Mouse (Mus musculus) cerebellum, adult 18-20 months (tissue): ENCODE data around the gene D930048N14Rik.
"Not testable (repeated sequence)": the region's sequence is repeated elsewhere in the genome, so short reads cannot be mapped to it uniquely, and the experiment has no call there.

Experiments
- DNase-seq, 2 experiments: peaks; one replicate each; pipeline ENCODE4 v3.0.0; 2021

D930048N14Rik gene

DNA sequence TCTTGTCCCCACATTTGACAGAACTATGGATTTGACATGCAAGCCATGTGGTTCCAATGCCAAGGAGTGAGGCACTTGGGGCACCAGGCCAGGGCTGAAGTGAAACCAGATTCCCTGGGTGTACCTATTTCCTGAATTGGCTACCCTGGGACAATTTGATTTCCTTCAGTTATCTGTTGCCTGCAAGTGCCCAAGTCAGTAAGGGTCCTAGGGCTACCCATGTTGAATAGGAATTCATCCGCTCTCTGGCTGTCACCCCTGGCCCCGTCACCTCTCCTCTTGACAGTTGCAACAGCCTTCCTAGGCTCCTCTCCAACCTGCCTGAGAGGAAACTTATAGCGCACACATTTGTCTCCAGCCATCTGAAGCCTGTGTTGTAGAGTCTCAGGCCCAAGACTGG, 4.1 kb downstream of the D930048N14Rik start:
- no peak for DNase-seq

DNA sequence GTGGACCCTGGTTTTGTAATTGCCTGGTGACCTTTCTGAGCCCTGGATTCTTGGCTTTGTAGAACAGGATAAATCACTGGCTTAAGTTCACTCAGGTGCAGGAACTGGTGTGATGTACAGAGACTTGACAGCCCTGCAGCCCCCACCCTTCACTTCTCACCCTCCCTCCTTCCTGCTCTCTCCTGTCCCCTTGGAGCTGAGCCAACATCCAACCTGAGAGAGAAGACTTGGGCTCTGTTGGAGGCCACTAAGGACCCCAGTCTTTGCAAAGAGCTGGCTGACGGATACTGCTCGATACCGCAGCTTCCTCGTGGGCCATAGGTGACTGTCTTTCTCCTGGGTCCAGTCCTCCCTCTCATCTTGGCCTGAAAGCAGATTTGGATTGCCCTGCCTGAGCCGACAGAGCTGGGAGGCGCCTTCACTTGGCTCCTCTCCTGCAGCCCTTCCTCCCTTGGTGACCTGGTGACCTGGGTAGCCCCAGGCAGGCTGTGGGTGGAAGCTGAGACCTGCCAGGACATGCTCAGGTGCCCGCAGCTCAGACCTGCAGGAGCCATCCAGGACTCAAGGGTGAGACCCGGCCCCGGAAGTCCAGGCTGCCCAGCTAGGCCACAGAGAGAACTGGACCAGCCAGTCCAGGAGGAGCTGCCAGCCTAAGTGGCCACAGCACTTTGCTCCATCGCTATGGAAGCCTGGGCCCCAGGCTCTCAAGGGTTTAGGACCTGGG, 6.2 kb downstream of the D930048N14Rik start:
- no peak for DNase-seq

DNA sequence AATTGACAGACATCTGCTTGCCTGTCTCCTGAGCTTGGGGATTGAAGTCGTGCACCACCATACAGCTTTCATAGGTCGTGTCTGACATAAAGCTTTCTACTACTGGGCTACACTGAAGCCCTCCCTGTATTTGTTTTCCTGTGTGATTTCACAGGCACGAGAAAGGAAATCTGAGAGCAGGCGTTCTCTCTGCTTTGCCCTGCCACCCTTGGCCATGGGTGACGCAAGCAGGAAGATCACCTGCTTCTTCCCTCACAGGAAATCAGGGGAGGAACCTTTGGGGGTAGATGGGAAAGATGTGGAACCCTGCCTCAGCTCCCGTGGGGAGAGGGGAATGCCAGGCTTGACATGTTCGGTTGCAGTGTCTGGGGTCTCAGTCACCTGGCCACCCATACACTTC, 7.5 kb downstream of the D930048N14Rik start:
- no peak for DNase-seq

DNA sequence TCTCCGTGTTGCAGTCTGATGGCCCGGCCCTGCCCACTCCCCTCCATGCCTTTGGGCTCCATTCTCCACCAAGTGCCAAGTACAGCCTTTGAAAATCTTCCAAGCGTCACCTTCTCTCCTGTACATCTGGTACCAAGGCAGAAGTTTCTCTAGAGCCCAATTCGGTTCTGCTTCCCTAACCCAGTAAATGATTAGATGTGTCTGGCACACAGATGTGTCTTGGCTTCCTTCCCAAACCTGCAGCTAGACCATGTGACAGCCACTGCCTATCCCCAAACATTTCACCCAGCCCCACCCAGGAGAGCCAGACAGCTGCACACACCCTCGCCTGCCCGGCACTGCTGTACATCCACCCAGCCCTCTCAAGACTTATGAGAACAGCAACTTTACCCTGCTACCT, 8.0 kb downstream of the D930048N14Rik start:
- no peak for DNase-seq

DNA sequence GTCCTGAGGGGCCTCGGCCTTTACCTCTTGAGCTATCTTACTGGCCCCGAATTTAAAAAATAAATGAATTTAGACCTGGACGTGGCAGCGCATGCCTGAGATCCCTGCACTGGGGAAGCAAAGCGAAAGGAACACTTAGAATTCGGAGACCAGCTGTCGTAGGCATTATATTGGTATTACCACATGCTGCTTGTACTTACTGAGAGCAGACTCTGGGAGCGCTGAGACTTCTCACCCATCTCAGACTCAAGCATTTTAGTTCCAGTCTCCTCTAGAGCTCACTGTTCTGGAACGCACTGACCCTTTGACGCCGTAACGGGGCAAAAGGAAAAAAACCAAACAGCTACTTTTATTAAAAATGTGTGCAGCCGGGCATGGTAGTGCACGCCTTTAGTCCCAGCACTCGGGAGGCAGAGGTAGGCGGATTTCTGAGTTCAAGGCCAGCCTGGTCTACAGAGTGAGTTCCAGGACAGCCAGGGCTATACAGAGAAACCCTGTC, 11.2 kb downstream of the D930048N14Rik start:
- no peak for DNase-seq

DNA sequence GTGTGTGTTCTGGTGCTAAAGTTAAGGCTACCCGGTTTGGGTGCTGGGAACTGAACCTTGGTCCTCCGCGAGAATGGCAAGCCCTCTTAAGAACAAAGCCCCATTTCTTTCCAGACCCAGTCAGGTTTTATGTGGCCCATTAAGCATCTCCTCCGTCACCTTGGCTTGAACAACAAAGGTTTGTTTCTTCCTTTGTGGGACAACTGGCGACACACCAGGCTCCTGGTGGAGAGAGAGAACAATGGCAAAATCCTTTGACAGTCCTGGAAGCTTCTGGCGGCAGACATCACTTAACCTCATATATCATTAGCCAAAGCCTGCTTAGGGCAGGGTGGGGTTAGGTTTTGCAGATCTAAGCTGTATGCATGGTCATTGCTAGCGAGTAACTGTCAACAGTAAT, 11.9 kb downstream of the D930048N14Rik start:
- no peak for DNase-seq

DNA sequence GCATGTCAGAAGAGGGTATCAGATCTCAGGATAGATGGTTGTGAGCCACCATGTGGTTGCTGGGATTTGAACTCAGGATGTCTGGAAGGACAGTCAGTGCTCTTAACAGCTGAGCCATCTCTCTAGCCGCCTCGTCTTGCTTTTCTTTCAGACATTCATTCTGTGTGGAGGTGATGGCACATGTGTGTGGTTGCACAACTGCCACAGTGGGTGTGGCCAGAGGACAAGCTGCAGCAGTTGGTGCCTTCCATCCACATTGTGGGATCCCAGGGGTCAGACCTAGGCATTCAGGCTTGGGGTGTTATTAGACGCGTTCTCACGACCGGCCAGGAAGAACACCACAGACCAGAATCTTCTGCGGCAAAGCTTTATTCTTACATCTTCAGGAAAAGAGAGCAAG, 14.0 kb downstream of the D930048N14Rik start:
- DNase-seq: not testable (repeated sequence)

DNA sequence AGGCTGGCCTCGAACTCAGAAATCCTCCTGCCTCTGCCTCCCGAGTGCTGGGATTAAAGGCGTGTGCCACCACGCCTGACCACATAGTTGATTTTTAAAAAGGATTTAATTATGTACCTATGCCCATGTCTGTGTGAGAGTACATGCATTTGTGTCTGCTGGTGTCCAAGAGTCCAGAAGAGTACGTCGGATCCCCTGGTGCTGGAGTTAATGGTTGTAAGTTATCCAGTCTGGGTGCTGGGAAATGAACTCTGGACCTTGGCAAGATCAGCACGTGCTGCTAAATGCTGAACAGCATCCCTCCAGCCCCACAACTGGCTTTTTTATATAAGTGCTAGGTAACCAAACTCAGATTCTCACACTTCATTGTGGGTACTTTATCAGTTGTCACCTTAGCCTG, 20.1 kb downstream of the D930048N14Rik start:
- no peak for DNase-seq

DNA sequence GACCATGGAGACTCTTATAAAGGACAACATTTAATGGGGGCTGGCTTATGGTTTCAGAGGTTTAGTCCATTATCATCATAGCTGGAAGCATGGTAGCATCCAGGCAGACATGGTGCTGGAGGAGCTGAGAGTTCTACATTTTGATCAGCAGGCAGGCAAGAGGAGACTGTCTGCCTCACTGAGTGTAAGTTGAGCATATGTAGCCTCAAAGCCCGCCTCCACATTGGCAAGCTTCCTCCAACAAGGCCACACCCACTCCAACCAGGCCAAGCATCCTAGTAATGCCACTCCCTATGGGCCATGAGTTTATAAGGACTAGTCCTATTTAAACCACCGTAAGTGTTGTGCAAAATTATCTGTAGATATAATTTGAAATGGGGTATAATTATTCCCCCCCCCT, 20.6 kb downstream of the D930048N14Rik start:
- DNase-seq: no peak

DNA sequence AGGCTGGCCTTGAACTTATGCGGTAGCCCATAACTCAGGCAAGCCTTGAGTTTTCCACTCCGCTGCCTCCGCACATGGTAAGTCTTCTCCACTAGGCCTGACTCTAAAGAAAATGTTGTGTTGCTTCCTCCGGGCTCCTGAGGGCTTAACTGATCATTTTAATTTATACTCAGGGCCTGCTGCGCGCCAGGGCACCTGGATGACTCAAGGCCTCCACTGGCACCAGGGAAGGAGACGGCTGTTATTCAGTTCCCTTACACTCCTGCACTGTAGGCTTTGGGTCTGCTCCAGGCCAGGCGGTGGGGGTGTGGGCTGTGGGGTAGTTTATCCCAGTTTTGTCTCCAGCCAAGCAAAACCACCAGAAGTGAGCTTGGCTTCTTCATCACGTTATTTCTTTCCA, 22.5 kb downstream of the D930048N14Rik start:
- no peak for DNase-seq

DNA sequence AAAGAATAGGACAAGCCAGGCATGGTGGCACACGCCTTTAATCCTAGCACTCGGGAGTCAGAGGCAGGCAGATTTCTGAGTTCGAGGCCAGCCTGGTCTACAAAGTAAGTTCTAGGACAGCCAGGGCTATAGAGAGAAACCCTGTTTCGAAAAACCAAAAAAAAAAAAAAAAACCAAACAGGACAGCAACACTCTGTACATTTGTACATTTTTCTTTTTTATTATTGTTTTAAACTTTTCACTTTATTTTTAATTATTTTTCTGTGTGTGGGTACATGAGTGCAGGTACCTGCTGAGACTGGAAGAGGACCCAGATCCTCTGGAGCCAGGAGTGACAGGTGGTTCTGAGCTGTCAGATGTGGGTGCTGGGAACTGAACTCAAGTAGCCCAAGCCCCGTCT, 24.6 kb downstream of the D930048N14Rik start:
- DNase-seq: no peak

DNA sequence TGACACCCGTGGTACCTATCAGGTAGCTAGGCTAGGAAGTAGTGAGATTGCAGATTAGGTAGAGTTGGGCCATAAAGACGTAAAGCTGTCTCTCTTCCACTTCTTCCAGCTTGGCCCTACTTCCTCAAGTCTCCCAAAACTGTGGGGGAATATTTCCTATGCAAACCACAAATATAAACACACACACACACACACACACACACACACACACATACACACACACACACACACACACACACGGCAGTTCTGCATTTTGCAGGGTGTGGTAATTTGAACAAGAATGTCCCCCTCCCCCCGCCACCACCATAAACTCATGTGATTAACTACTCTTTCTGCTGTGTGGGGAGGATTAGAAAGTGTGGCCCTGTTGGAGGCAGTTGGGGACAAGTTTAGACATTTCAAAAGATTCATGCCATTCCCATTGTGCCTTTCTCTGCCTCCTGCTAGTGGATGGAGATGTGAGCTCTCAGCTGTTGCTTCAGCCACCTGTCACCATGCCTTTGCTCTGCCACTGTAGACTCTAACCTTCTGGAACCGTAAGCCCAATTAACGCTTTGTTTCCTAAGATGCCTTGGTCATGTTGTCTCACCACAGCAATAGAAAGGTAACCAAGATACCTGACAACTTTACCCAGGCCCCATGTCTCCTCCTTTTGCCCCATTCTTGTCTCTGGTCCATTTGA, 27.1 kb downstream of the D930048N14Rik start:
- DNase-seq: no peak

DNA sequence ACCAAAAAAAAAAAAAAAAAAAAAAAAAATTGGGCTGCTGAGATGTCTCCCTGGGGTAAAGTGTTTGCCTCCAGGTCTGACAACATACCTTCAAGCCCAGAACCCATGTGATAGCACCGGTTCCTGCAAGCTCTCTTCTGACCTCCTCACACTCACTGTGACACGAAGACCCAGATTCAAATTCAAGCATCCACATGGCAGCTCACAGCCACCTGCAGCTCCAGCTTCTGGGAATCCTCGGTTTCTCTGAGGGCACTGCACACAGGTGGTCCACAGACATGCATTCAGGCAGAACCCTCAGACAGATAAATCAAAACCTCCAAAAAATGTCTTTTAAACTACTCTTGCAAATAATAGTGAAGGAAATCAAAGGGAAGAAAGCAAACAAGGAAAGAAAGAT, 28.7 kb downstream of the D930048N14Rik start:
- no peak for DNase-seq

DNA sequence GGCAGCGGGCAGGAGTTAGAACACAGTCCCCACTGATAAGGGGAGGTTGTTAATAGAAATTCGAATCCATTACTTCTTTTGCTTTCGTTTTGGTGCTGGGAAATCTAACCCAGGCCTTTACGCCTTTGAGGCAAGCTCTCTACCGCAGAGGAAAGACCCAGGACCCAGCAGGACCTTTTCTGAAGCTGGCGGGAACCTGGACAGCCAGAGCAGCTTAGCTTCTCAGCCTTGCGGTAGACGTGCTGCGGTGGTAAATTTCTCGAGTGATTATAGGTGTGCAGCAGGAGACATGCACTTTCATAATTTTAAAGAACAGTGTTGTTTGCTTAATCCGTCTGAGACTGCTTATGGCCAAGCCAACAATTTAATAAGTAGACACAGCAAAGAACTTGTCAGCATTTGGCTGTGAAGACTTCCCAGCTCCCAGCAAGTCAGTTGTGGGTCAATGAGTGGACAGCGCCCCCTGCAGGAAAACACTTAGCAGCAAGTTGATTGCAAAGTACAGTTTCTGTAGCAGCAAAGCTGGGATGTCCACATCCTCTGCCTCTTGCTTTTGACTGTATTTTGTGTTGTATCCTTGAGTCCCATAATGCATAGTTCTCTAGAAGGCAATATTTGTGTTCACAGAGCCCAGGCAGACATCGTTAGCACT, 30.7 kb downstream of the D930048N14Rik start:
- peak; percentile 89 to 91 for DNase-seq

DNA sequence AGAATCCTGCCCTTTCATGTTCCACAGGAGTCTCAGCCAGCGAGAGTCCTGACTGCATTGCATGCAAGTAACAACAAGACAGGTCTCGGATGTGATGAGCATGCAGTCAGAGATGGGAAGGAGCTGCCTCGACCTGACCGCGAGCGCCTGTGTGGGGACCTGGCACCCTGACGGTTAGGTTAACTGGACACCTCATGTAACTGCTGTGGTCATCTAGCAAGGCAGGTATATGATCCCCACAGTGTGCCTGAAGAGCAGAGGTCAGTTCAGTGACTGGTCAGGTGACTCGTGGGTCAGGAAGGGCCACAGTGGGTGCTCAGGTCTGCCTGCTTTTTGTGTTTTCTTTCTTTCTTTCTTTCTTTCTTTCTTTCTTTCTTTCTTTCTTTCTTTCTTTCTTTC, 31.2 kb downstream of the D930048N14Rik start:
- DNase-seq: no peak

DNA sequence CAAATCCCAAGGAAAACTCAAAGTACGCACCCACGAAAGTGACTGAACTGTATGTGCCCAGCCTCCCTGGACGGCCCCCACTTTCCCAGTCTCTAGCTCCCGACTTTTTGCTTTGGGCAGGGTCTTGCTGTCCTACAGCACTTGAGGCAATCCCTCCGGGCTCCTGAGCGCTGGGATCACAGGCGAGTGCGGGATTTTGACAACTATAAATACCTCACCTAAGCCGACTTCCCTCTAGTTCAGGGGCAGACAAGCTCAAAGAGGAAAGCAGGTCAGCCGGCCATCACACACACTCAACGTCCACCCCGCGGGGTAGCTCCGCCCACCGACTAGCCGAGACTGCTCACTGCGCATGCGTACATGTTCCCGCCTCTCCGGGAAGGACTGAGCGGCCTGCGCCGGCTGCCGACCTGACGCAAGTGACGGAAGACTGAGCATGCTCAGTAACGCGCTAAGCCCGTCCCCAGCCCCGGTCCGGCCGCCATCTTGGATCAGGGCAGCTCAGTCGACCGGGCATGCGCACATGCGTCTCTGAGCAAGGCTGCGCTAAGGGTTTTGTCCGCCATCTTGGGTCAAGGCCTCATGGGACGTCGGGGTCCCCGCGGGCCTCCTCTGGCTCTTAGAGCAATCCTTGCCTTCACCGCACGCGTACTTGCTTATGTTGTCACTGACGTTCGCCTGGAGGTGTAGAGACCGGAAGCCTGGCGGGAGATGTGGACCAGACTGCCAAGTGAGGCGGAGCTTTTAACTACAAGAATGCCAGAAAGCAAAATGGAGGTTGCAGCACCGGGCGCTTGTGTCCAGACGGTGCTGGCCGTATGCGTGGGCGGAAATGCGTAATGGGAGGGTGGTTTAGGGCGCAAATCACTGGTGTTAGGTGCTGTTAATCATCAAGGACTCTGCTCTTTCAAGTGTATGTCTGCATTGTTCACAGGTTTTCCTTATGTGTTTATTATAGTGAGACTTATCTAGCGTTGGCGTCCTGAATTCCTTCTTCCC, 37.9 kb downstream of the D930048N14Rik start, which contains the start of gene 0610009B22Rik:
Gene 0610009B22Rik, minus strand, starts transcription at position 545 of the 999 bp plus-strand sequence.
- peak; percentile 100 for DNase-seq

DNA sequence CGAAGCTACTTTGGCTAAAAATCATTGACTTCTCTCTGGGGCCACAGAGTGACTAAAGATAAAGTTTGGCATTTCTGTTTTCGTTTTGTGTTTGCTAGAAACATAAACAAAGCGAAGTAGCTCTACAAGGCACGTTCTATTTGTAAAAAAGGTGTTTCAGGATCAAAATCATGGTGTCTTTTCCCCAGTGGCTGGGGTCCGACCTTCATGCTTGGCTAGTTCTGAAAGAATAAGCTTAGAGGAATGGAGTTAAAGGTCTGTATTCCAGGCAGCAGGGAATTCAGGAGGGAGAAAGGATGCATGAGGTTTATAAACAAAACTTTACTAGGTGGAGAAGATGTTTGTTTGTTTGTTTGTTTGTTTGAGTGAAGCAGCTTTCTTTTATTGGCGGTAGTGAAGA, 38.6 kb downstream of the D930048N14Rik start:
- no peak for DNase-seq

DNA sequence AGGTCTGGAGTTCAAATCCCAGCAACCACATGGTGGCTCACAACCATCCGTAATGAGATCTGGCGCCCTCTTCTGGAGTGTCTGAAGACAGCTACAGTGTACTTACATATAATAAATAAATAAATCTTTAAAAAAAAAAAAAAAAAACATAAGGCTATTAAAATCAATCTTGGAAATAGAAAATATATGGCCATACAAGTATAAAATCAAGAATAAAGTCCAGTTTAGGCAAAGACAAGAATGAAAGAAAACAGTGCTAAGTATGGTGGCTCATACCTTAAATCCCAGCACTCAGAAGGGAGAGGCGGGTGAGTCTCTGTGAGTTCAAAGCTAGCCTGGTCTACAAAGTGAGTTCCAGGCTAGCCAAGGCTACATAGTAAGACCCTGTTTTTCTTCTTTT, 39.8 kb downstream of the D930048N14Rik start:
- DNase-seq: not testable (repeated sequence)

DNA sequence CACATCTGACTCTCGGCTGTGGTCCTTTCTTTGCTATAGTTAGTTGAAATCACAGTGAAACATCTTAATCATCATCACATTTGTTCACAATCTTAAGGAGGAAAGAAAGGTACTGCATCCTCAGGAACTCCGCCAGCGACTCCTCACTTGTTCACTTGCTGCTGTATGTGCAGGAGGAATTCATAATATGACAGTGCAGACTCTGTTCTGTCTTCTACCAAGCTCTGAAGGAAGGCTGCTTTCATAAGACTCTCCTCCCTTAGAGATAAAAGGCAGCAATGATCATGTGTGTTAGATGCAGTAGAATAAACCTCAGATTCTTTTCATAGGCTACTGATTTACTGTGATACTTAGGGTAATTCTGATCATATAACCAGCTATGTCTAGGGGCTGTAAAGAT, 44.2 kb downstream of the D930048N14Rik start:
- no peak for DNase-seq

DNA sequence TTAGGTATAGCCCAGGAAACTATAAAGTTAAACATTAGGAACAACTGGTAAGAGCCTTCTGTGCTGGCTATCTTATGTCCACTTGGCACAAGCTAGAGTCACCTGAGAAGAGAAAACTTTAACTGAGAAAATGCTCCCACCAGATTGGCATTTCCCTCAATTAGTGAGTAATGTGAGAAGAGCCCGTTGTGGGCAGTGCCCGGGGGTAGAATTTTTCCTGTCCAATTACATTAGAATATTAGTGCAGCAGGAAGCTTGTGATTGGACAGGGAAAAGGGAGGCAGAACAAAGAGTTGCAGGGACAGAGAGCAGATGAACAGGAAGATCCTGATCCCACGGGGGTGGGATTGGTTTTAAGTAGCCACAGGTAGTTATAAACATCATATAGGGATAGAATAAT, 52.1 kb downstream of the D930048N14Rik start:
- no peak for DNase-seq

DNA sequence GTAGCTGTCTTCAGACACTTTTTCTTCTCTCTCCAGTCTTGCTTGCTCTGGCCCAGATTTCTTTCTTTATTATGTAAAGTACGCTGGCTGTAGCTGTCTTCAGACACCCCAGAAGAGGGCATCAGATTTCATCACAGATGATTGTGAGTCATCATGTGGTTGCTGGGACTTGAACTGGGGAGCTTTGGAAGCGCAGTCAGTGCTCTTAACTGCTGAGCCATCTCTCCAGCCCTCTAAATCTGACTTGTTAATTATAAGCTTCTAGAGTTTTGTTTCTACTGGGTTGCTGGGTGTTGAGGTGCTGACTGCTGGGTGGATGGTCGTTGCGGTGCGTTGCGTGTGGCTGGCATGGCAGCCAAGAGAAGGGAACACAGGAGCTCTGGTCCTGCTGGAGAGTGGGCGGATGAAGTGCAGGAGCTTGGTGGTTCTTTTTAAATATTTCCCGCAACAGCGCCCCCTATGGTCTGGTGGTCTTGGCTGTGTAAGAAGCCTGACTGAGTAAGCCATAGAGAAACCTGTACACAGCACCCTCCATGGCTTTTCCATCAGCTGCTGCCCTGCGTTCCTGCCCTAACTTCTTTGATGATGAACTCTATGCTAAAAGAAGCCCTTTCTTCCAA, 52.7 kb downstream of the D930048N14Rik start:
- DNase-seq: no peak

DNA sequence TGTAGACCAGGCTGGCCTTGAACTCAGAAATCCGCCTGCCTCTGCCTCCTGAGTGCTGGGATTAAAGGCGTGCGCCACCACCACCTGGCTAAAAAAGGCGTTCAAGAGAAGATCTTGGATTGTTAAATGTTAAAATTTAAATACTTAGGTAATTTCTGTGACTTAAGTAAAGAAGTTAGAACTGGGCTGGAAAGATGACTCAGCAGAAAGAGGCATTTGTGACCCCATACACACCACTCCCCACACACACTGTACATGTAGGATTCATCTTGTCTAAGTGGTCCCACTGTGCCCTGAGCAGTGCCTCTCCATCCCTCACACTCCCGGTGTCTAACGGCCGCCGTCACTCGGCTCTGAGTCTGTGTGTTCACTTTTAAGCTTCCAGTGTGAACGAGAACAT, 55.7 kb downstream of the D930048N14Rik start:
- DNase-seq: no peak
